ENCODE assay signal across 8 mouse cellular contexts in genomic region chr13:93771031-93771587, GRCm38 (mm10). TPM values are rescaled to one million over a fixed set of nuclear protein-coding genes. Genes with fewer than 3 reads are reported as not detected.
DNase-seq lines count a peak whose midpoint lies in the region; ATAC-seq lines count a peak whose summit lies in the region.

No protein-coding gene starts in this region.

- peak overlapping the region; percentile 60 for H3K4me3 ChIP-seq in hindbrain, embryonic 14.5 days (replicated peaks; ENCODE audit: low read length)
- peak overlapping the region; percentile 54 for H3K4me3 ChIP-seq in midbrain, embryonic 11.5 days (ENCODE audit: low read depth, low read length)

- H3K4me1 ChIP-seq in hindbrain, embryonic 14.5 days (replicated peaks; ENCODE audit: control insufficient read depth, insufficient read depth, low read length) = peaks cover 17% of the 10 kb centered on the region
- H3K4me1 ChIP-seq in midbrain, embryonic 11.5 days (ENCODE audit: control insufficient read depth, insufficient read depth, low read length) = peaks cover 10% of the 10 kb centered on the region

- peak; percentile 71 for DNase-seq in cerebellum, adult 9-10 months
- DNase-seq in cerebellum, postnatal 25 days = no peak
- peak; percentile 37 for DNase-seq in thymus, postnatal 0 days (ENCODE audit: low spot score)
- no peak for DNase-seq in thymus, postnatal 4 days
- DNase-seq in hindbrain, embryonic 14.5 days (ENCODE audit: low spot score) = no peak
- peak; percentile 96 for DNase-seq in midbrain, embryonic 11.5 days (ENCODE audit: low spot score, missing footprints)
- no peak for DNase-seq in urinary bladder, postnatal 14 days (ENCODE audit: low spot score)
- no peak for DNase-seq in frontal cortex, postnatal 25 days (ENCODE audit: low spot score in 2 of 2)

- peak overlapping the region; percentile 87 for H3K27ac ChIP-seq in hindbrain, embryonic 14.5 days
- peak overlapping the region; percentile 87 for H3K27ac ChIP-seq in midbrain, embryonic 11.5 days (ENCODE audit: low read depth, low read length)

- no peaks in the 10 kb centered on the region for H3K36me3 ChIP-seq in hindbrain, embryonic 14.5 days (replicated peaks; ENCODE audit: control insufficient read depth, insufficient read depth)
- H3K36me3 ChIP-seq in midbrain, embryonic 11.5 days (ENCODE audit: control insufficient read depth, insufficient read depth, low read length) = no peaks in the 10 kb centered on the region

- WGBS in hindbrain, embryonic 14.5 days = 37% methylated on average over 9 of the region's 9 CpGs
- WGBS in midbrain, embryonic 11.5 days = 45% methylated on average over 9 of the region's 9 CpGs

- H3K9me3 ChIP-seq in hindbrain, embryonic 14.5 days (ENCODE audit: control insufficient read depth, low read length) = no peaks in the 10 kb centered on the region
- H3K9me3 ChIP-seq in midbrain, embryonic 11.5 days (ENCODE audit: control insufficient read depth, low read length) = no peaks in the 10 kb centered on the region

- H3K9ac ChIP-seq in hindbrain, embryonic 14.5 days = peak overlapping the region; percentile 87
- H3K9ac ChIP-seq in midbrain, embryonic 11.5 days (ENCODE audit: low read length) = peak overlapping the region; percentile 89

- no peaks in the 10 kb centered on the region for H3K27me3 ChIP-seq in hindbrain, embryonic 14.5 days (ENCODE audit: control insufficient read depth, insufficient read depth, low read length)
- peaks cover 10% of the 10 kb centered on the region for H3K27me3 ChIP-seq in midbrain, embryonic 11.5 days (ENCODE audit: control insufficient read depth, insufficient read depth, low read length)

- peak; percentile 38 for ATAC-seq in hindbrain, embryonic 14.5 days (ENCODE audit: low FRiP score)
- ATAC-seq in midbrain, embryonic 11.5 days (ENCODE audit: low FRiP score) = peak; percentile 34

- H3K4me2 ChIP-seq in hindbrain, embryonic 14.5 days (replicated peaks) = peak overlapping the region; percentile 94
- H3K4me2 ChIP-seq in midbrain, embryonic 11.5 days = peak overlapping the region; percentile 93

RNA-seq across cellular contexts. Expression of gene Arsb, which starts 0.3 kb away (rescaled TPM):
- 3.2 and 3.7 TPM in 2 replicates for polyA plus RNA-seq in thymus, postnatal 0 days (2015; fragmentation: Nextera tagmentation; extraction: Ambion mirVana)
- polyA plus RNA-seq in hindbrain, embryonic 14.5 days (2014; fragmentation: Nextera tagmentation; extraction: Ambion mirVana) = 10.9 and 12.1 TPM in 2 replicates
- polyA plus RNA-seq in midbrain, embryonic 11.5 days (2014; fragmentation: Nextera tagmentation; extraction: Ambion mirVana) = 9.9 and 10.8 TPM in 2 replicates

Comparison
In these comparisons a context has a peak if more than half of its experiments do, and no peak if none do; other contexts are left out.
1. DNase-seq: peak in cerebellum, adult 9-10 months (single experiment), thymus, postnatal 0 days (single experiment) and midbrain, embryonic 11.5 days (single experiment); none in cerebellum, postnatal 25 days (0 of 2), thymus, postnatal 4 days (single experiment), hindbrain, embryonic 14.5 days (single experiment), urinary bladder, postnatal 14 days (single experiment) and frontal cortex, postnatal 25 days (0 of 2).